Mouse (Mus musculus): ENCODE results near the gene Tmem79.
"Not testable (repeated sequence)": the region's sequence is repeated elsewhere in the genome, so short reads cannot be mapped to it uniquely, and the experiment has no call there.

The Tmem79 gene

GRCm38 (mm10) chr3:88284815-88285564 lies 51.0 kb downstream of the Tmem79 start:
- not testable (repeated sequence) for DNase-seq (ENCODE audit: low spot score)

GRCm38 (mm10) chr3:88281141-88281916 lies 54.6 kb downstream of the Tmem79 start:
- not testable (repeated sequence) for DNase-seq (ENCODE audit: low spot score)

GRCm38 (mm10) chr3:88280035-88280434 lies 55.9 kb downstream of the Tmem79 start:
- DNase-seq (ENCODE audit: low spot score) = no peak
